Mouse (Mus musculus) hindbrain, embryonic 12.5 days (tissue): ENCODE measurements around the gene Polr2j. TPM values are rescaled to one million over a fixed set of nuclear protein-coding genes. Genes with fewer than 3 reads are reported as not detected.
A peak's percentile ranks its signal among the peaks of the same experiment; 100 is the strongest.
"Not testable (repeated sequence)": the region's sequence is repeated elsewhere in the genome, so short reads cannot be mapped to it uniquely, and the experiment has no call there.

Experiments used
- ATAC-seq: fragments of 200-750 bp; cut with Nextera tagmentation; 2 replicates; pipeline ENCODE4 v1.8.0; 2017; ENCODE audit warnings: moderate TSS enrichment; ENCODE audit not compliant: low FRiP score
- H3K27ac ChIP-seq: fragments of 300-500 bp; sonication (generic); 2 replicates; pipeline ENCODE4 v1.5.1; 2016; ENCODE audit warnings: mild to moderate bottlenecking
- H3K27me3 ChIP-seq: fragments of 300-500 bp; sonication (generic); 2 replicates; pipeline ENCODE4 v1.6.1; 2016; ENCODE audit warnings: mild to moderate bottlenecking
- H3K36me3 ChIP-seq: fragments of 300-500 bp; sonication (generic); 2 replicates; pipeline ENCODE4 v1.6.1; 2016; ENCODE audit warnings: mild to moderate bottlenecking
- H3K4me1 ChIP-seq: fragments of 300-500 bp; sonication (generic); 2 replicates; pipeline ENCODE4 v1.6.1; 2016
- H3K4me2 ChIP-seq: fragments of 300-500 bp; sonication (generic); replicated peaks from 2 replicates; pipeline ENCODE4 v1.6.1; 2016; ENCODE audit warnings: mild to moderate bottlenecking
- H3K4me3 ChIP-seq: fragments of 300-500 bp; sonication (generic); 2 replicates; pipeline ENCODE4 v1.5.1; 2016; ENCODE audit warnings: mild to moderate bottlenecking
- H3K9ac ChIP-seq: fragments of 300-500 bp; sonication (generic); 2 replicates; pipeline ENCODE4 v1.6.1; 2016; ENCODE audit warnings: mild to moderate bottlenecking, moderate library complexity
- H3K9me3 ChIP-seq: fragments of 300-500 bp; sonication (generic); replicated peaks from 2 replicates; pipeline ENCODE4 v1.6.1; 2016; ENCODE audit warnings: mild to moderate bottlenecking
- WGBS: fragments of 180-500 bp; shearing (Covaris S2); methylation state at CpG from one replicate; pipeline ENCODE4 v1.1.7; 2016; 5-methylcytosine and 5-hydroxymethylcytosine counted together
- polyA plus RNA-seq: library from polyadenylated mRNA; unstranded; fragments of >200 nt; fragmentation: Nextera tagmentation; extraction: Ambion mirVana; gene quantifications from 2 replicates; pipeline ENCODE4 v1.2.1, GENCODE M21; 2016

The Polr2j gene
- polyA plus RNA-seq, 1 experiment from 2014 or later, result 217 TPM

DNA sequence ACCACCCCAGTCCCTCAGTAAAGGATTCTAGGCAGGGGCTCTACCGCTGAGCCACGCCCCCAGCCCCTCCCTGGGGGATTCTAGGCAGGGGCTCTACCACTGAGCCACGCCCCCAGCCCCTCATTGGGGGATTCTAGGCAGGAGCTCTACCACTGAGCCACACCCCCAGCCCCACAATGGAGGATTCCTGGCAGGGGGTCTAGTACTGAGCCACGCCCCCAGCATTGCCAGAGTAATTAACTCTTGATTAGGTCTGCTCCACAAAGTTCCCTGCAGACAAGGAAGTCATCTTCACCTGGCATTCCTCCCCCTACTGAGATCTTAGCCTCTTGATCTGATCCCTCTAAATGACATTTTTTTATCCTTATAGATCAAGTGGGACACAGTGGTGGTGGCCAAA is 2.9 kb upstream of the Polr2j start:
- not testable (repeated sequence) for H3K27me3 ChIP-seq, H3K4me3 ChIP-seq, ATAC-seq, H3K4me2 ChIP-seq, H3K27ac ChIP-seq, H3K9ac ChIP-seq, H3K36me3 ChIP-seq, H3K9me3 ChIP-seq
- 56% methylated on average over 4 of the region's 4 CpGs for WGBS
- peaks cover 22% of the 10 kb centered on the region for H3K4me1 ChIP-seq

DNA sequence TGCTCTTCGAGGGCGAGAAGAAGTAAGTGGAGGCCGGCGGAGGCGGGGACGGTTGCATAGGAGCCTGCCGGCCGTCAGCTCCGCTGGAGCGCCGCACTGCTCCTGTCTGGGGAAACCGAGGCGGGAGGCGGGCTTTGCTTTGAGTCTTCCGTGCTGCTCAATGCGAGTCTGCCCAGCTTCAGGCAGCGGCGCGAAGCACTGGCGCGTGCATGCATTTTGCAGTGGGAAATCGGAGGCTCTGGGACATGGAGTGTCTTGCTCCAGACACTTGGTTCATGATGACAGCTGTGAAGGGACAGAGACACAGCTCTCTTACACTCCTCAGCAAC is 317 bp downstream of the Polr2j start:
- Histone ChIP-seq H3K27ac (peak overlapping the region; percentile 56; the same call in 1 of the 2 replicates), H3K9me3 (no peaks in the 10 kb centered on the region), H3K4me3 (peak overlapping the region; percentile 75), H3K4me2 (peak overlapping the region; percentile 88), H3K9ac (peak overlapping the region; percentile 80), H3K36me3 (peaks cover 22% of the 10 kb centered on the region), H3K27me3 (no peaks in the 10 kb centered on the region), H3K4me1 (peaks cover 23% of the 10 kb centered on the region)
- ATAC-seq, result peak; percentile 65
- under 1% methylated on average over 22 of the region's 22 CpGs for WGBS

GRCm38 (mm10) chr5:136122165-136122564 is 5.7 kb downstream of the Polr2j start:
- peaks cover 64% of the 10 kb centered on the region for H3K36me3 ChIP-seq
- 87% methylated on average over 10 of the region's 10 CpGs for WGBS

GRCm38 (mm10) chr5:136135571-136136291 is 19.3 kb downstream of the Polr2j start, which contains the start of the genes Lrwd1 and Alkbh4:
Gene Lrwd1, minus strand, starts transcription at chr5:136136074.
Gene Alkbh4, plus strand, starts transcription at chr5:136136146.
- H3K4me3 ChIP-seq, result peak within 1 kb of the TSS; percentile 64
- no peaks in the 10 kb centered on the region for H3K9me3 ChIP-seq
- peak within 1 kb of the TSS; percentile 90 for H3K4me2 ChIP-seq
- peak within 1 kb of the TSS; percentile 60 for H3K27ac ChIP-seq
- ATAC-seq, result peak; percentile 92
- under 1% methylated on average over 60 of the region's 60 CpGs for WGBS
- H3K4me1 ChIP-seq, result peaks cover 19% of the 10 kb centered on the region
- peak within 1 kb of the TSS; percentile 74 for H3K9ac ChIP-seq
- H3K36me3 ChIP-seq, result peaks cover 36% of the 10 kb centered on the region
- no peaks in the 10 kb centered on the region for H3K27me3 ChIP-seq

More at GRCm38 (mm10) chr5:136122165-136122564, 5.7 kb downstream of the Polr2j start:
- H3K4me3 ChIP-seq, result no peak overlapping the region
- ATAC-seq, result no peak
- no peak overlapping the region for H3K4me2 ChIP-seq
- H3K27me3 ChIP-seq, result no peaks in the 10 kb centered on the region
- no peak overlapping the region for H3K9ac ChIP-seq
- no peaks in the 10 kb centered on the region for H3K9me3 ChIP-seq
- peaks cover 12% of the 10 kb centered on the region for H3K4me1 ChIP-seq
- no peak overlapping the region for H3K27ac ChIP-seq

DNA sequence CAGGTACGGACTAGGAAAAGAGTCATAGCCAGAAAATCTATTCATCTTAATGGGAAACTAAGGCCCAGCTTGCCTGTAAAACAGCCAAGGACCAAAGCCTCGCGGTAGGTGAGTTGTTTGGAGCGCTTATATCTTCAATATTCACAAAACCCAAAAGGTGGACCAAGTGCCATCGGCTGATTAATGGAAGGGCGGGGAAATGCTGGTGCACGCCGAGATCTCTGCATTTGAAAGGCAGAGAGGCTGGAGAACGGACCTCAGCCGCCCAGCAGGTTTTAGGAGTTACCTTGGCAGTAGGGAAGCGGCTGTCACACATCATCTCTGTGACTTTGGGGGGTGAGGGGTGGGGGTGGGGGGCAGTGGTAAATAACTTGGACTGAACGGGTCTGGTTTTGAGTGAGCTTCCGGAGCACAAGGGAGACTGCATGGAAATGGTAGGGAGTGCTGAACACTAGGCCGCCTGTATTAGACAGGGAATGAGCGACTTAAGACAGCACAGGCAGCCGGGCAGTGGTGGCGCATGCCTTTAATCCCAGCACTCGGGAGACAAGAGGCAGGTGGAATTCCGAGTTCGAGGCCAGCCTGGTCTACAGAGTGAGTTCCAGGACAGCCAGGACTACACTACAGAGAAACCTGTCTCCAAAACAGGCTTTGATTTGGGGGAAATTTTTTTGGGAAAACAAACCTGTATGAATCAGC is 20.0 kb downstream of the Polr2j start:
- no peaks in the 10 kb centered on the region for H3K27me3 ChIP-seq
- H3K4me1 ChIP-seq, result peaks cover 19% of the 10 kb centered on the region
- peak overlapping the region; percentile 74 for H3K9ac ChIP-seq
- H3K4me3 ChIP-seq, result peak overlapping the region; percentile 64
- H3K4me2 ChIP-seq, result peak overlapping the region; percentile 90
- peak overlapping the region; percentile 60; the same call in 1 of the 2 replicates for H3K27ac ChIP-seq
- no peak for ATAC-seq
- H3K36me3 ChIP-seq, result peaks cover 39% of the 10 kb centered on the region
- no peaks in the 10 kb centered on the region for H3K9me3 ChIP-seq
- WGBS, result 9% methylated on average over 20 of the region's 20 CpGs

DNA sequence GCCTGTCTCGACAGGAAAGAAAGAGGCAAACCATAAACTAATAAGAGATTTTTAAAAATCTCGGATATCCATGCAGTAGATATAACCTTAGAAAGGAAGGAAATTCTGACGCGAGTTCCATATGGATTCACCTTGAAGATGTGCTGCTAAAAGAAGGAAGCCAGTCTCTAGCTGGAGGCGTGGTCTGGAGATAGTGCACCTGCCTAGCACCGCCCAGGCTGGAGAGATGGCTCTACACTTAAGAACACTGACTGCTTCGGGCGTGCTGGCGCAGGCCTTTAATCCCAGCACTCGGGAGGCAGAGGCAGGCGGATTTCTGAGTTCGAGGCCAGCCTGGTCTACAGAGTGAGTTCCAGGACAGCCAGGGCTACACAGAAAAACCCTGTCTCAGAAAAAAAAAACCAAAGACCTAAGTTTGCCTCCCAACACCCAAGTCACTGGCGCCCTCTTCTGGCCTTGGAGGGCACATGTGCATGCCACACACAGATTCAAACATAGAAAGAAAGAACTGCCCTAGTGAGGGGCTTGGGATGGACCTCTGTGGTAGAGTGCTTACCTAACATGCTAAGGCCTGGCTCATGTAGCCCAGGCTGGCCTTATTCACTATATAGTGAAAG is 21.3 kb downstream of the Polr2j start:
- WGBS, result 75% methylated on average over 13 of the region's 13 CpGs
- no peak overlapping the region for H3K9ac ChIP-seq
- ATAC-seq, result no peak
- no peak overlapping the region for H3K4me2 ChIP-seq
- no peak overlapping the region for H3K27ac ChIP-seq
- H3K36me3 ChIP-seq, result peaks cover 41% of the 10 kb centered on the region
- H3K27me3 ChIP-seq, result no peaks in the 10 kb centered on the region
- peaks cover 19% of the 10 kb centered on the region for H3K4me1 ChIP-seq
- H3K9me3 ChIP-seq, result no peaks in the 10 kb centered on the region
- H3K4me3 ChIP-seq, result no peak overlapping the region

DNA sequence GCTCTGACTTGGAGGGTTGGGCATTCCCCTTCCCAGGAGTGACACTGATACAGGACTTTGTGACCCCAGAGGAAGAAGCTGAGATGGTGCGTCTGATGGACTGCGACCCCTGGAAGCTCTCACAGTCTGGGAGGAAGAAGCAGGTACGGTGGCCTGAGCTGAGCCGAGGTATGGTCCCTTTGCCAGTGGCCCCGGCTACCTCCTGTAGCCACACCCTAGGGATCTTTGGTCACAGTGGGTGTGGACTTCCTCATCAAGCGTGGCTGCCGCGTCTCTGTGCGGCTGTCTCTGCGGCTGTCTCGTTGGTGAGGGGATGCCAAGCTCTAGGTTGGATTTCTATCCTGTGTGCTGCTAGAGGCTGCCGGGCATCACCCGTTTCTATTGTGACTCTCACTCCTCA is 23.0 kb downstream of the Polr2j start:
- WGBS, result 96% methylated on average over 13 of the region's 13 CpGs
- no peak overlapping the region for H3K27ac ChIP-seq
- H3K9me3 ChIP-seq, result no peaks in the 10 kb centered on the region
- H3K27me3 ChIP-seq, result no peaks in the 10 kb centered on the region
- no peak overlapping the region for H3K4me3 ChIP-seq
- no peak overlapping the region for H3K9ac ChIP-seq
- no peak overlapping the region for H3K4me2 ChIP-seq
- peaks cover 19% of the 10 kb centered on the region for H3K4me1 ChIP-seq
- peaks cover 36% of the 10 kb centered on the region for H3K36me3 ChIP-seq
- no peak for ATAC-seq

GRCm38 (mm10) chr5:136140057-136140482 is 23.6 kb downstream of the Polr2j start:
- no peaks in the 10 kb centered on the region for H3K9me3 ChIP-seq
- H3K4me1 ChIP-seq, result peaks cover 12% of the 10 kb centered on the region
- H3K4me3 ChIP-seq, result no peak overlapping the region
- H3K9ac ChIP-seq, result no peak overlapping the region
- H3K27ac ChIP-seq, result no peak overlapping the region
- no peaks in the 10 kb centered on the region for H3K27me3 ChIP-seq
- no peak overlapping the region for H3K4me2 ChIP-seq
- ATAC-seq, result no peak
- peaks cover 36% of the 10 kb centered on the region for H3K36me3 ChIP-seq
- 95% methylated on average over 10 of the region's 10 CpGs for WGBS

DNA sequence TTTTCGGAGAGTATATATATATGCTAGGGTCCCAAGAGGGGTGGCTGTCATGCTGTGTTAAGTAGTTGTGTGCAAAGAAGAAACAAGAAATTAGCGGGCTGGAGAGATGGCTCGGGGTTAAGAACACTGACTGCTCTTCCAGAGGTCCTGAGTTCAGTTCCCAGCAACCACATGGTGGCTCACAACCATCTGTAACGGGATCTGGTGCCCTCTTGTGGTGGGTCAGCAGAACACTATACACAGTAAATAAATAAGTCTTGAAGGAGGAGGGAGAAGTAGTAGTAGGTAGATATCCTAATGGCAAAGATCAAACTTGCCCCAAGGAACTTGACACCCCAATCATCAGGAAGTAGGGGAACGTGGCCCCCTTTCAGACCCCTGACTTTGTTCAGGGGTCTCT is 26.3 kb downstream of the Polr2j start:
- Histone ChIP-seq H3K27me3 (no peaks in the 10 kb centered on the region), H3K27ac (no peak overlapping the region), H3K4me1 (no peaks in the 10 kb centered on the region), H3K36me3 (peaks cover 36% of the 10 kb centered on the region), H3K9ac (no peak overlapping the region), H3K4me2 (no peak overlapping the region), H3K4me3 (no peak overlapping the region), H3K9me3 (no peaks in the 10 kb centered on the region)
- no peak for ATAC-seq
- 92% methylated on average over 5 of the region's 5 CpGs for WGBS

GRCm38 (mm10) chr5:136143161-136143755 is 26.8 kb downstream of the Polr2j start:
- ATAC-seq, result no peak
- 88% methylated on average over 6 of the region's 6 CpGs for WGBS
- no peak overlapping the region for H3K4me2 ChIP-seq

GRCm38 (mm10) chr5:136144606-136145430 is 28.4 kb downstream of the Polr2j start:
- ATAC-seq, result no peak
- H3K9ac ChIP-seq, result no peak overlapping the region

More at GRCm38 (mm10) chr5:136143161-136143755, 26.8 kb downstream of the Polr2j start:
- H3K4me3 ChIP-seq, result no peak overlapping the region
- H3K9me3 ChIP-seq, result no peaks in the 10 kb centered on the region
- no peak overlapping the region for H3K9ac ChIP-seq
- H3K27ac ChIP-seq, result no peak overlapping the region
- peaks cover 36% of the 10 kb centered on the region for H3K36me3 ChIP-seq
- H3K27me3 ChIP-seq, result no peaks in the 10 kb centered on the region
- H3K4me1 ChIP-seq, result no peaks in the 10 kb centered on the region

More at GRCm38 (mm10) chr5:136144606-136145430, 28.4 kb downstream of the Polr2j start:
- peaks cover 26% of the 10 kb centered on the region for H3K36me3 ChIP-seq
- H3K4me2 ChIP-seq, result no peak overlapping the region
- H3K4me1 ChIP-seq, result no peaks in the 10 kb centered on the region
- no peaks in the 10 kb centered on the region for H3K27me3 ChIP-seq
- WGBS, result 74% methylated on average over 12 of the region's 12 CpGs
- no peak overlapping the region for H3K4me3 ChIP-seq
- H3K27ac ChIP-seq, result no peak overlapping the region
- no peaks in the 10 kb centered on the region for H3K9me3 ChIP-seq
